Mouse (Mus musculus) Patski (cell line): ENCODE measurements at regions not wholly inside any gene's neighbourhood (a gene's known extent, or its start where the extent isn't known, plus 50 kb on each side); places are given as distances from the start of the nearest gene placed in this dataset.

Experiments
- ATAC-seq: fragments of 100-300 bp; one replicate; pipeline ENCODE4 v1.8.0; 2021
- CTCF ChIA-PET: fragments of 350-600 bp; sonication (Branson Sonifier 250); formaldehyde crosslinking; loops from one replicate; lab custom pipeline; 2022; ENCODE audit warnings: inconsistent platforms; lab: Charles Lee
- POLR2A ChIA-PET: fragments of 350-600 bp; sonication (Branson Sonifier 250); formaldehyde crosslinking; loops from one replicate; lab custom pipeline; 2022; ENCODE audit warnings: antibody characterized with exemption, inconsistent platforms; lab: Charles Lee
- DNase-seq: peaks from one replicate; pipeline ENCODE4 v3.0.0-alpha.2; 2011; ENCODE audit warnings: low read depth, low spot score
- H3K27me3 ChIP-seq: fragments of 371-371 bp; one replicate; pipeline ENCODE4 v1.5.1; 2021
- CTCF ChIP-seq: fragments of 100-300 bp; IDR thresholded peaks from one replicate; pipeline ENCODE4 v1.5.1; 2021
- in situ Hi-C: fragments of 300-500 bp; cut with MboI; formaldehyde crosslinking; loops from 3 replicates; pipeline ENCODE4 v1.11.1; 2018; ENCODE audit warnings: low pct_unique_long_range_greater_than_20kb, mixed read lengths

- POLR2A ChIA-PET: no interaction called here
- CTCF ChIA-PET: interaction anchor here (1.0 kb wide), 1 partner anchor 14 kb away, joined by 4 read pairs; no protein-coding TSS in a partner anchor
- TF ChIP-seq CTCF: no peak
- DNase-seq (no peak), ATAC-seq (no peak)
- in situ Hi-C loops: no loop called here
- H3K27me3 ChIP-seq: no peaks in the 10 kb centered on the region
These were observed 291.6 kb downstream of the Isl1 start for GRCm38 (mm10) chr13:116017886-116018285.

GRCm38 (mm10) chr13:116003733-116004132 lies 305.8 kb downstream of the Isl1 start:
- no peak for DNase-seq
- ATAC-seq: no peak
- no peak for TF ChIP-seq CTCF
- POLR2A ChIA-PET: no interaction called here
- no peaks in the 10 kb centered on the region for H3K27me3 ChIP-seq
- CTCF ChIA-PET: interaction anchor here (1.1 kb wide), 1 partner anchor 8 kb away, joined by 3 read pairs; no protein-coding TSS in a partner anchor
- in situ Hi-C loops: no loop called here

GRCm38 (mm10) chr13:116002391-116002899 lies 307.0 kb downstream of the Isl1 start:
- ChIA-PET CTCF (interaction anchor here (1.1 to 1.4 kb wide), 2 partner anchors 8 to 9 kb away, joined by 3 read pairs; no protein-coding TSS in a partner anchor), POLR2A (no interaction called here)
- TF ChIP-seq CTCF: no peak
- in situ Hi-C loops: no loop called here
- H3K27me3 ChIP-seq: no peaks in the 10 kb centered on the region
- DNase-seq (no peak), ATAC-seq (no peak)

GRCm38 (mm10) chr13:115990591-115990990 lies 318.9 kb downstream of the Isl1 start:
- in situ Hi-C loops: no loop called here
- H3K27me3 ChIP-seq: no peaks in the 10 kb centered on the region
- ChIA-PET CTCF (no interaction called here), POLR2A (no interaction called here)
- ATAC-seq (no peak), DNase-seq (no peak)
- TF ChIP-seq CTCF: no peak

GRCm38 (mm10) chr13:115989091-115989490 lies 320.4 kb downstream of the Isl1 start:
- ChIA-PET CTCF (no interaction called here), POLR2A (no interaction called here)
- no peak for TF ChIP-seq CTCF
- ATAC-seq (no peak), DNase-seq (no peak)
- in situ Hi-C loops: no loop called here
- no peaks in the 10 kb centered on the region for H3K27me3 ChIP-seq

- ATAC-seq (no peak), DNase-seq (no peak)
- no peak for TF ChIP-seq CTCF
- in situ Hi-C loops: no loop called here
- H3K27me3 ChIP-seq: no peaks in the 10 kb centered on the region
- ChIA-PET CTCF (no interaction called here), POLR2A (no interaction called here)
These were observed 323.2 kb downstream of the Isl1 start for GRCm38 (mm10) chr13:115986282-115986681.

- in situ Hi-C loops: no loop called here
- no peak for DNase-seq
- ChIA-PET CTCF (no interaction called here), POLR2A (no interaction called here)
- H3K27me3 ChIP-seq: no peaks in the 10 kb centered on the region
- no peak for TF ChIP-seq CTCF
- ATAC-seq: no peak
These were observed 323.8 kb downstream of the Isl1 start for GRCm38 (mm10) chr13:115985715-115986114.

- DNase-seq: no peak
- ChIA-PET POLR2A (no interaction called here), CTCF (no interaction called here)
- ATAC-seq: no peak
- in situ Hi-C loops: no loop called here
- H3K27me3 ChIP-seq: no peaks in the 10 kb centered on the region
- no peak for TF ChIP-seq CTCF
These were observed 331.6 kb downstream of the Isl1 start for GRCm38 (mm10) chr13:115977890-115978203.

GRCm38 (mm10) chr13:115977118-115977889 lies 332.2 kb downstream of the Isl1 start:
- DNase-seq: no peak
- ChIA-PET CTCF (interaction anchor here (1.1 kb wide), 1 partner anchor 29 kb away, joined by 4 read pairs; no protein-coding TSS in a partner anchor), POLR2A (no interaction called here)
- no peak for TF ChIP-seq CTCF
- no peaks in the 10 kb centered on the region for H3K27me3 ChIP-seq
- ATAC-seq: no peak
- in situ Hi-C loops: no loop called here
